Mouse (Mus musculus) heart, embryonic 13.5 days (tissue): Measurements from ENCODE around the gene Unc79. TPM values are rescaled to one million over a fixed set of nuclear protein-coding genes. Genes with fewer than 3 reads are reported as not detected.

Experiments
- ATAC-seq: fragments of 200-750 bp; cut with Nextera tagmentation; 2 replicates; pipeline ENCODE4 v1.8.0; 2017; ENCODE audit warnings: moderate TSS enrichment; ENCODE audit not compliant: insufficient number of reproducible peaks, low FRiP score, low TSS enrichment; ENCODE audit errors: extremely low read depth
- H3K27ac ChIP-seq: fragments of 300-500 bp; sonication (generic); replicated peaks from 2 replicates; pipeline ENCODE4 v1.5.1; 2015; ENCODE audit warnings: moderate library complexity, mild to moderate bottlenecking, inconsistent platforms
- H3K27me3 ChIP-seq: fragments of 300-500 bp; sonication (generic); replicated peaks from 2 replicates; pipeline ENCODE4 v1.6.1; 2015; ENCODE audit warnings: mild to moderate bottlenecking, inconsistent platforms
- H3K36me3 ChIP-seq: fragments of 300-500 bp; sonication (generic); 2 replicates; pipeline ENCODE4 v1.6.1; 2015; ENCODE audit warnings: mild to moderate bottlenecking, inconsistent platforms
- H3K4me1 ChIP-seq: fragments of 300-500 bp; sonication (generic); 2 replicates; pipeline ENCODE4 v1.6.1; 2015; ENCODE audit warnings: inconsistent platforms
- H3K4me2 ChIP-seq: fragments of 300-500 bp; sonication (generic); 2 replicates; pipeline ENCODE4 v1.6.1; 2015; ENCODE audit warnings: inconsistent platforms, mild to moderate bottlenecking, moderate library complexity
- H3K4me3 ChIP-seq: fragments of 300-500 bp; sonication (generic); 2 replicates; pipeline ENCODE4 v1.5.1; 2015; ENCODE audit warnings: moderate library complexity, mild to moderate bottlenecking, inconsistent platforms
- H3K9ac ChIP-seq: fragments of 300-500 bp; sonication (generic); 2 replicates; pipeline ENCODE4 v1.6.1; 2015; ENCODE audit warnings: inconsistent platforms, mild to moderate bottlenecking, moderate library complexity
- H3K9me3 ChIP-seq: fragments of 300-500 bp; sonication (generic); 2 replicates; pipeline ENCODE4 v1.6.1; 2016; ENCODE audit warnings: inconsistent platforms
- WGBS: fragments of 180-500 bp; shearing (Covaris S2); methylation state at CpG from one replicate; pipeline ENCODE4 v1.1.7; 2015; ENCODE audit warnings: mixed read lengths; 5-methylcytosine and 5-hydroxymethylcytosine counted together
- polyA plus RNA-seq: library from polyadenylated mRNA; unstranded; fragments of >200 nt; fragmentation: Nextera tagmentation; extraction: Ambion mirVana; gene quantifications from 2 replicates; pipeline ENCODE4 v1.2.1, GENCODE M21; 2015

Unc79 gene
- polyA plus RNA-seq, 1 experiment from 2014 or later, result 0.01 TPM

DNA sequence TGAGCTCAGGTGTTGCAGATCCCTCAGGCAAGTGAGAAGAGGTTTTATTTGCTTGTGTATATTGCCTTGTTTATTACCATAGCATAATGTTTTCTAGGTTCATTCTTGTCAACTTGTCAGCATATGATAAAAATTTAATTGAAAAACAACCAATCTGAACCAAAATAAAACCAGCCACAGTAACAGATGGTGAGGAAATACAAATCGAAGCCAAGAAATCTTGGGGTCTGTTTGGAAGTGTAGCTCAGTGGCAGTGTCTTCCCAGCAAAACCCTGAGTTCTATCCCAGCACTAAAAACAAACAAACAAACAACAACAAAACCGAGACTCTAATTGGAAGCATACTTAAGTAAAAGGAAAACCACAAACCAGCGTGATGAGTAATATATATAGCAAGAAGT lies 131.4 kb downstream of the Unc79 start:
- Histone ChIP-seq H3K9ac (no peak overlapping the region), H3K27ac (no peak overlapping the region), H3K9me3 (no peaks in the 10 kb centered on the region), H3K36me3 (no peaks in the 10 kb centered on the region), H3K27me3 (no peaks in the 10 kb centered on the region), H3K4me1 (no peaks in the 10 kb centered on the region), H3K4me2 (no peak overlapping the region), H3K4me3 (no peak overlapping the region)
- whole genome bisulfite sequencing, result 71% methylated on average over 3 of the region's 3 CpGs
- ATAC-seq, result no peak

- Histone ChIP-seq H3K27me3 (no peaks in the 10 kb centered on the region), H3K4me1 (peaks cover 4% of the 10 kb centered on the region; the same call in 1 of the 2 replicates), H3K27ac (no peak overlapping the region), H3K4me2 (no peak overlapping the region), H3K4me3 (no peak overlapping the region), H3K36me3 (no peaks in the 10 kb centered on the region), H3K9me3 (no peaks in the 10 kb centered on the region), H3K9ac (no peak overlapping the region)
- no peak for ATAC-seq
- 67% methylated on average over 6 of the region's 6 CpGs for WGBS
Measured at GRCm38 (mm10) chr12:103091831-103092230, 143.2 kb downstream of the Unc79 start.

DNA sequence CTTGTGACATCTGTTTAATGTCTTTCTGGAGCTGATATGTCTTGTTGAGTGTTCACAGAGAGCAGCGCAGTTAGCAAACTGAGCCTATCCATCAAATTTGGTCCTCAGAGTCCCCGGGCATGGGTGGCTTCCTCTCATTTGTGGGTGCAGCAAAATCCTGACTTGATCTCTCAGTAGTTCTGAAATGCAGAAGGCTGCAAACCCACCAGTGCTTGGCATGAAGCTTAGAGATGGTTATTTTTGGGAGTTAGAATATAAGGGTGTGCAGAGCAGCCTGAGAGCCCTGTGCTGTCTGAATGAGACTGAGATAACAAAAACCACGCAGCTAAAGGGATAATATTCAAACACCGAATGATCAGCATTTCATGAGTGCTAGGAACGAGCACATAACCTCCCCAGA lies 146.5 kb downstream of the Unc79 start:
- no peak overlapping the region for H3K9ac ChIP-seq
- H3K4me3 ChIP-seq, result no peak overlapping the region
- H3K27ac ChIP-seq, result no peak overlapping the region
- H3K27me3 ChIP-seq, result no peaks in the 10 kb centered on the region
- no peaks in the 10 kb centered on the region for H3K9me3 ChIP-seq
- 25% methylated on average over 5 of the region's 5 CpGs for WGBS
- no peaks in the 10 kb centered on the region for H3K36me3 ChIP-seq
- no peak overlapping the region for H3K4me2 ChIP-seq
- no peak for ATAC-seq
- H3K4me1 ChIP-seq, result peaks cover 4% of the 10 kb centered on the region; the same call in 1 of the 2 replicates

- no peak for ATAC-seq
- Histone ChIP-seq H3K4me3 (no peak overlapping the region), H3K27me3 (no peaks in the 10 kb centered on the region), H3K4me1 (peaks cover 8% of the 10 kb centered on the region; the same call in 1 of the 2 replicates), H3K36me3 (no peaks in the 10 kb centered on the region), H3K9me3 (no peaks in the 10 kb centered on the region), H3K27ac (no peak overlapping the region), H3K9ac (no peak overlapping the region), H3K4me2 (no peak overlapping the region)
- WGBS, result 48% methylated on average over 1 of the region's 1 CpGs
Measured at GRCm38 (mm10) chr12:103099185-103099584, 150.5 kb downstream of the Unc79 start.

GRCm38 (mm10) chr12:103100088-103100487 lies 151.4 kb downstream of the Unc79 start:
- Histone ChIP-seq H3K27ac (no peak overlapping the region), H3K4me3 (no peak overlapping the region), H3K27me3 (no peaks in the 10 kb centered on the region), H3K36me3 (no peaks in the 10 kb centered on the region), H3K4me1 (peaks cover 7% of the 10 kb centered on the region; the same call in 1 of the 2 replicates), H3K9me3 (no peaks in the 10 kb centered on the region), H3K4me2 (no peak overlapping the region), H3K9ac (no peak overlapping the region)
- ATAC-seq, result no peak
- WGBS, result 60% methylated on average over 5 of the region's 5 CpGs

DNA sequence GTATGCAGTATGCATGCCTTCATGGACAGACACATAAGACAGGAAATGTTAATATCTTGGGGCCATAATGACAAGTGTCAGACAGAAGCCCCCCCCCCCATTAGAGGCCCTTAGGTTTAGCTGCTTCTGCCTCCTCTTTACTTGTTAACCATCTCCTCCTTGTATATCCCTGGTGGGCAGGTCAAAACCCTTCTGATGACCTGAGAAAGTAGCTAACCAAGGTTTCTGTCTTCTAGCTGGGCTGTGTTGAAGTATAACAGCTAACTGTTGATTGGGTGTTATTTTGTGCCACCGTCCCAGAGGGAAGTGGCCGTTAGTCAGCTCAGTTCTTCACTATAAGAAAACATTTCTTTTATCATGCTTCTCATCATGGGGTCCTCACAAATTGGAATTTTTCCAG lies 154.4 kb downstream of the Unc79 start:
- Histone ChIP-seq H3K27ac (no peak overlapping the region), H3K4me2 (no peak overlapping the region), H3K9ac (no peak overlapping the region), H3K27me3 (no peaks in the 10 kb centered on the region), H3K4me3 (no peak overlapping the region), H3K9me3 (no peaks in the 10 kb centered on the region), H3K36me3 (no peaks in the 10 kb centered on the region), H3K4me1 (peaks cover 4% of the 10 kb centered on the region; the same call in 1 of the 2 replicates)
- 64% methylated on average over 2 of the region's 2 CpGs for WGBS
- no peak for ATAC-seq

GRCm38 (mm10) chr12:103103601-103104000 lies 154.9 kb downstream of the Unc79 start:
- Histone ChIP-seq H3K4me2 (peak overlapping the region; percentile 48), H3K9ac (no peak overlapping the region), H3K36me3 (no peaks in the 10 kb centered on the region), H3K27me3 (no peaks in the 10 kb centered on the region), H3K4me3 (0 out of 2 replicates have a peak overlapping the region, but pooled peaks have one; percentile 10), H3K9me3 (no peaks in the 10 kb centered on the region), H3K27ac (no peak overlapping the region), H3K4me1 (peaks cover 4% of the 10 kb centered on the region; the same call in 1 of the 2 replicates)
- no peak for ATAC-seq
- 9% methylated on average over 5 of the region's 5 CpGs for WGBS

DNA sequence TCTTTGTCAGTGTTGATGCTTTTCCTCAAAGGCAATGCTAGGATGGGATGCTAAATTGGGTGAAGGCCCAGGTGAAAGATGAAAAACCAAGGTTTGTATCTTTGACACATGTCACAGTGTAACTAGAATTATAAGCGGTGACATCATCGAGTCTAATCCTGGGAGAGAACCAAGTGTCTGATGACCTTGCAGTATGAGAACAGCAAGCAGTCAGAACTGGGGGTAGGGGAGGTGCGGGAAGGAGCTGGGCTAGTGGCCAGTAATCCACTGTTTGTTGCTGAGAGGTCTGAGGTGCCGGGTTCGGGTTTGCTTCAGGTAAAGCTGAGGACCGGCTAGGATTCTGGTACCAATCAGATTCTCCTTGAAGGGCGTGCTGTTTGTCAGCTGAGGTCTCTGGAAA lies 160.6 kb downstream of the Unc79 start:
- WGBS, result 74% methylated on average over 7 of the region's 7 CpGs
- H3K4me3 ChIP-seq, result no peak overlapping the region
- H3K27ac ChIP-seq, result no peak overlapping the region
- H3K4me2 ChIP-seq, result no peak overlapping the region
- no peaks in the 10 kb centered on the region for H3K9me3 ChIP-seq
- H3K4me1 ChIP-seq, result no peaks in the 10 kb centered on the region
- ATAC-seq, result no peak
- H3K36me3 ChIP-seq, result no peaks in the 10 kb centered on the region
- H3K9ac ChIP-seq, result no peak overlapping the region
- H3K27me3 ChIP-seq, result no peaks in the 10 kb centered on the region

DNA sequence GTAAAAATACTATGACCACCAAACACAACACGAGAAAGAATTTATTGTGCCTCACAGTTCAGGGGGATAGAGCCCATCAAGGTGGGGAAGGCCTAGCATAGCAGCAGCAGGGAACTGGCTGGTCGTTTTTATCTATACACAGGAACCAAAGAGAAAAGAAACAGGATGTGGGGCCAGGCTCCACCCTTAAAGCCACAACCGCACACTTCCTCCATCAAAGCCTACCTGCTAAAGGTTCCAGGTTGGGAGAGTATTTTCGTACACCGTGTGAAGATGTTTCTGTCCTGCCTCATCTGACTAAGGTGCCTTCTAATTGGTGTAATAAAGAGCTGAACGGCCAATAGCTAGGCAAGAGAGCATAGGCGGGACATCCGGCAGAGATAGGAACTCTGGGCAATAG lies 168.0 kb downstream of the Unc79 start:
- no peak for ATAC-seq
- Histone ChIP-seq H3K9ac (no peak overlapping the region), H3K27ac (no peak overlapping the region), H3K4me2 (no peak overlapping the region), H3K9me3 (no peaks in the 10 kb centered on the region), H3K4me3 (no peak overlapping the region), H3K4me1 (no peaks in the 10 kb centered on the region), H3K27me3 (no peaks in the 10 kb centered on the region), H3K36me3 (no peaks in the 10 kb centered on the region)
- WGBS, result 77% methylated on average over 8 of the region's 8 CpGs

DNA sequence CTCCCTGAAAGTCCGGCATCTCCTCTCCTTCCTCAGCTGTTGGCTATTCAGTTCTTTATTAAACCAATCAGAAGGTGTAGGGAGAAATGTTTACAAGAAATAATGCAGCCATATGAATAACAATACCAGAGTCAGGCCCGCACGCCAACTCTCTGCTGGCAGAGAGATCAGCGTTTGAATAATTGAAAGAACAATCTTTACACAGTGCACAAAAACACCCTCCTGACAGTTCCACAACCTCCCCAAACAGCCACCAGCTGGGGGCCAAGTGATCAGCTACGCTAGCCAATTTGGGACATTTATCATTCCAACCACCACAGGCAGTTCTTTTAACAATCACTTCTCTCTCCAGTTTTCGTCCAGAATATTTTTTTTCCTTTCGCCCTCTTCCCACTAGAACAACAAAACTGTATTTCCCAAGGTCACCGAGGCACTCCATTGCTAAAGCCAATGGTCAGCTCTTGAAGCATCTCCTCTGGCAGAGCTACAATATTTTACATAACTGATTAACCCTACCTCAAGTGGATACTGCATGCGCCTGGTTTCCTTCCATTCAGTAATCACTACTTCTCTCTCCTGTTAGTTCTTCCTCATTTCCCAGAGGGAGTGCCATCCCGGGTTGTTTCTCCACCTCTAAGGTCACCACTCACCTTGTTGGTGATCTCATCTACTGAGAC lies 169.0 kb downstream of the Unc79 start:
- H3K27ac ChIP-seq, result no peak overlapping the region
- H3K36me3 ChIP-seq, result no peaks in the 10 kb centered on the region
- H3K27me3 ChIP-seq, result no peaks in the 10 kb centered on the region
- WGBS, result 77% methylated on average over 10 of the region's 10 CpGs
- H3K4me2 ChIP-seq, result no peak overlapping the region
- ATAC-seq, result no peak
- H3K9me3 ChIP-seq, result no peaks in the 10 kb centered on the region
- no peaks in the 10 kb centered on the region for H3K4me1 ChIP-seq
- H3K9ac ChIP-seq, result no peak overlapping the region
- no peak overlapping the region for H3K4me3 ChIP-seq

GRCm38 (mm10) chr12:103121928-103122327 lies 173.3 kb downstream of the Unc79 start:
- H3K27me3 ChIP-seq, result no peaks in the 10 kb centered on the region
- H3K9ac ChIP-seq, result no peak overlapping the region
- H3K36me3 ChIP-seq, result no peaks in the 10 kb centered on the region
- H3K27ac ChIP-seq, result no peak overlapping the region
- H3K4me2 ChIP-seq, result no peak overlapping the region
- H3K9me3 ChIP-seq, result no peaks in the 10 kb centered on the region
- WGBS, result 65% methylated on average over 5 of the region's 5 CpGs
- H3K4me1 ChIP-seq, result no peaks in the 10 kb centered on the region
- no peak overlapping the region for H3K4me3 ChIP-seq
- ATAC-seq, result no peak

- Histone ChIP-seq H3K36me3 (no peaks in the 10 kb centered on the region), H3K9me3 (no peaks in the 10 kb centered on the region), H3K27ac (no peak overlapping the region), H3K9ac (no peak overlapping the region), H3K4me1 (no peaks in the 10 kb centered on the region), H3K4me3 (no peak overlapping the region), H3K27me3 (no peaks in the 10 kb centered on the region), H3K4me2 (no peak overlapping the region)
- 67% methylated on average over 1 of the region's 1 CpGs for WGBS
- ATAC-seq, result no peak
Measured at GRCm38 (mm10) chr12:103123861-103124260, 175.2 kb downstream of the Unc79 start.
